Mouse (Mus musculus): Measurements from ENCODE around the gene Idnk. TPM values are rescaled to one million over a fixed set of nuclear protein-coding genes. Genes with fewer than 3 reads are reported as not detected.
A peak's percentile ranks its signal among the peaks of the same experiment; 100 is the strongest.
"Not testable (repeated sequence)": the region's sequence is repeated elsewhere in the genome, so short reads cannot be mapped to it uniquely, and the experiment has no call there.

Idnk gene
- polyA plus RNA-seq, 1 experiment from 2014 or later, result 33.4 TPM

- Histone ChIP-seq H3K36me3 (ENCODE audit: control insufficient read depth, insufficient read depth, low read length) (peaks cover 19% of the 10 kb centered on the region; the same call in 1 of the 2 replicates), H3K4me1 (ENCODE audit: control insufficient read depth, insufficient read depth, low read length) (peaks cover 21% of the 10 kb centered on the region), H3K9ac (ENCODE audit: low read depth, low read length) (peak overlapping the region; percentile 99), H3K9me3 (ENCODE audit: control insufficient read depth, low read length) (no peaks in the 10 kb centered on the region), H3K4me2 (replicated peaks; ENCODE audit: low read depth, low read length) (peak overlapping the region; percentile 61), H3K4me3 (ENCODE audit: low read length) (peak overlapping the region; percentile 96), H3K27ac (ENCODE audit: low read depth, low read length) (peak overlapping the region; percentile 99), H3K27me3 (ENCODE audit: control insufficient read depth, insufficient read depth, low read length) (no peaks in the 10 kb centered on the region)
- peak; percentile 97 for ATAC-seq (ENCODE audit: low FRiP score, low TSS enrichment)
- WGBS, result under 1% methylated on average over 67 of the region's 83 CpGs
Measured at GRCm38 (mm10) chr13:58128768-58129671, 28.4 kb upstream of the Idnk start.

GRCm38 (mm10) chr13:58129687-58130246 lies 27.7 kb upstream of the Idnk start:
- Histone ChIP-seq H3K9me3 (ENCODE audit: control insufficient read depth, low read length) (no peaks in the 10 kb centered on the region), H3K4me3 (ENCODE audit: low read length) (peak overlapping the region; percentile 96), H3K4me2 (replicated peaks; ENCODE audit: low read depth, low read length) (peak overlapping the region; percentile 61), H3K27ac (ENCODE audit: low read depth, low read length) (peak overlapping the region; percentile 99), H3K36me3 (ENCODE audit: control insufficient read depth, insufficient read depth, low read length) (peaks cover 17% of the 10 kb centered on the region; the same call in 1 of the 2 replicates), H3K4me1 (ENCODE audit: control insufficient read depth, insufficient read depth, low read length) (peaks cover 14% of the 10 kb centered on the region), H3K27me3 (ENCODE audit: control insufficient read depth, insufficient read depth, low read length) (no peaks in the 10 kb centered on the region), H3K9ac (ENCODE audit: low read depth, low read length) (peak overlapping the region; percentile 99)
- 26% methylated on average over 4 of the region's 4 CpGs for WGBS
- no peak for ATAC-seq (ENCODE audit: low FRiP score, low TSS enrichment)

GRCm38 (mm10) chr13:58131692-58132091 lies 25.8 kb upstream of the Idnk start:
- 61% methylated on average over 3 of the region's 3 CpGs for WGBS

GRCm38 (mm10) chr13:58146603-58147002 lies 10.8 kb upstream of the Idnk start:
- not testable (repeated sequence) for H3K4me3 ChIP-seq (ENCODE audit: low read length); H3K4me2 ChIP-seq (replicated peaks; ENCODE audit: low read depth, low read length); H3K9me3 ChIP-seq (ENCODE audit: control insufficient read depth, low read length); H3K4me1 ChIP-seq (ENCODE audit: control insufficient read depth, insufficient read depth, low read length); H3K27ac ChIP-seq (ENCODE audit: low read depth, low read length); H3K36me3 ChIP-seq (ENCODE audit: control insufficient read depth, insufficient read depth, low read length); ATAC-seq (ENCODE audit: low FRiP score, low TSS enrichment); H3K27me3 ChIP-seq (ENCODE audit: control insufficient read depth, insufficient read depth, low read length); H3K9ac ChIP-seq (ENCODE audit: low read depth, low read length)
- WGBS, result 96% methylated on average over 8 of the region's 8 CpGs

More at GRCm38 (mm10) chr13:58131692-58132091, 25.8 kb upstream of the Idnk start:
- Histone ChIP-seq H3K9ac (ENCODE audit: low read depth, low read length) (no peak overlapping the region), H3K4me2 (replicated peaks; ENCODE audit: low read depth, low read length) (no peak overlapping the region), H3K27me3 (ENCODE audit: control insufficient read depth, insufficient read depth, low read length) (no peaks in the 10 kb centered on the region), H3K4me3 (ENCODE audit: low read length) (no peak overlapping the region), H3K36me3 (ENCODE audit: control insufficient read depth, insufficient read depth, low read length) (peaks cover 4% of the 10 kb centered on the region; the same call in 1 of the 2 replicates), H3K4me1 (ENCODE audit: control insufficient read depth, insufficient read depth, low read length) (peaks cover 6% of the 10 kb centered on the region; the same call in 1 of the 2 replicates), H3K27ac (ENCODE audit: low read depth, low read length) (no peak overlapping the region), H3K9me3 (ENCODE audit: control insufficient read depth, low read length) (no peaks in the 10 kb centered on the region)
- no peak for ATAC-seq (ENCODE audit: low FRiP score, low TSS enrichment)

- H3K27ac ChIP-seq (ENCODE audit: low read depth, low read length), result no peak overlapping the region
- no peaks in the 10 kb centered on the region for H3K9me3 ChIP-seq (ENCODE audit: control insufficient read depth, low read length)
- no peak for ATAC-seq (ENCODE audit: low FRiP score, low TSS enrichment)
- no peaks in the 10 kb centered on the region for H3K36me3 ChIP-seq (ENCODE audit: control insufficient read depth, insufficient read depth, low read length)
- no peak overlapping the region for H3K4me2 ChIP-seq (replicated peaks; ENCODE audit: low read depth, low read length)
- WGBS, result 81% methylated on average over 1 of the region's 1 CpGs
- H3K9ac ChIP-seq (ENCODE audit: low read depth, low read length), result no peak overlapping the region
- no peaks in the 10 kb centered on the region for H3K27me3 ChIP-seq (ENCODE audit: control insufficient read depth, insufficient read depth, low read length)
- H3K4me3 ChIP-seq (ENCODE audit: low read length), result no peak overlapping the region
- H3K4me1 ChIP-seq (ENCODE audit: control insufficient read depth, insufficient read depth, low read length), result no peaks in the 10 kb centered on the region
Measured at GRCm38 (mm10) chr13:58147760-58148159, 9.7 kb upstream of the Idnk start.

- ATAC-seq (ENCODE audit: low FRiP score, low TSS enrichment), result peak; percentile 94
- under 1% methylated on average over 17 of the region's 17 CpGs for WGBS
- Histone ChIP-seq H3K4me2 (replicated peaks; ENCODE audit: low read depth, low read length) (peak overlapping the region; percentile 70), H3K9ac (ENCODE audit: low read depth, low read length) (no peak overlapping the region; the same call in 1 of the 2 replicates), H3K27ac (ENCODE audit: low read depth, low read length) (0 out of 2 replicates have a peak overlapping the region, but pooled peaks have one; percentile 42), H3K4me3 (ENCODE audit: low read length) (peak overlapping the region; percentile 36), H3K9me3 (ENCODE audit: control insufficient read depth, low read length) (no peaks in the 10 kb centered on the region), H3K4me1 (ENCODE audit: control insufficient read depth, insufficient read depth, low read length) (no peaks in the 10 kb centered on the region), H3K36me3 (ENCODE audit: control insufficient read depth, insufficient read depth, low read length) (no peaks in the 10 kb centered on the region), H3K27me3 (ENCODE audit: control insufficient read depth, insufficient read depth, low read length) (no peaks in the 10 kb centered on the region)
Measured at GRCm38 (mm10) chr13:58148256-58148831, 9.1 kb upstream of the Idnk start.

- no peaks in the 10 kb centered on the region for H3K9me3 ChIP-seq (ENCODE audit: control insufficient read depth, low read length)
- peak; percentile 72; the same call in 1 of the 2 replicates for ATAC-seq (ENCODE audit: low FRiP score, low TSS enrichment)
- peak overlapping the region; percentile 36 for H3K4me3 ChIP-seq (ENCODE audit: low read length)
- no peak overlapping the region for H3K27ac ChIP-seq (ENCODE audit: low read depth, low read length)
- 32% methylated on average over 5 of the region's 5 CpGs for WGBS
- no peaks in the 10 kb centered on the region for H3K4me1 ChIP-seq (ENCODE audit: control insufficient read depth, insufficient read depth, low read length)
- H3K9ac ChIP-seq (ENCODE audit: low read depth, low read length), result no peak overlapping the region
- H3K27me3 ChIP-seq (ENCODE audit: control insufficient read depth, insufficient read depth, low read length), result no peaks in the 10 kb centered on the region
- no peaks in the 10 kb centered on the region for H3K36me3 ChIP-seq (ENCODE audit: control insufficient read depth, insufficient read depth, low read length)
- peak overlapping the region; percentile 70 for H3K4me2 ChIP-seq (replicated peaks; ENCODE audit: low read depth, low read length)
Measured at GRCm38 (mm10) chr13:58149033-58149558, 8.4 kb upstream of the Idnk start.

GRCm38 (mm10) chr13:58149629-58150028 lies 7.8 kb upstream of the Idnk start:
- H3K4me2 ChIP-seq (replicated peaks; ENCODE audit: low read depth, low read length), result no peak overlapping the region

More at GRCm38 (mm10) chr13:58149629-58150028, 7.8 kb upstream of the Idnk start:
- no peak overlapping the region for H3K4me3 ChIP-seq (ENCODE audit: low read length)
- H3K9me3 ChIP-seq (ENCODE audit: control insufficient read depth, low read length), result no peaks in the 10 kb centered on the region
- H3K36me3 ChIP-seq (ENCODE audit: control insufficient read depth, insufficient read depth, low read length), result no peaks in the 10 kb centered on the region
- no peaks in the 10 kb centered on the region for H3K27me3 ChIP-seq (ENCODE audit: control insufficient read depth, insufficient read depth, low read length)
- no peak overlapping the region for H3K9ac ChIP-seq (ENCODE audit: low read depth, low read length)
- no peaks in the 10 kb centered on the region for H3K4me1 ChIP-seq (ENCODE audit: control insufficient read depth, insufficient read depth, low read length)
- H3K27ac ChIP-seq (ENCODE audit: low read depth, low read length), result no peak overlapping the region
- no peak for ATAC-seq (ENCODE audit: low FRiP score, low TSS enrichment)
- WGBS, result 81% methylated on average over 3 of the region's 3 CpGs

Data from kidney, embryonic 14.5 days (tissue).